Mouse (Mus musculus) frontal cortex, adult 2 months (tissue): Measurements from ENCODE around the gene Olfr441. TPM values are rescaled to one million over a fixed set of nuclear protein-coding genes. Genes with fewer than 3 reads are reported as not detected.
A peak's percentile ranks its signal among the peaks of the same experiment; 100 is the strongest.
"Not testable (repeated sequence)": the region's sequence is repeated elsewhere in the genome, so short reads cannot be mapped to it uniquely, and the experiment has no call there.

Experiments
- DNase-seq, 2 experiments: peaks; one replicate each; pipeline ENCODE4 v3.0.0; 2022; ENCODE audit warnings: low spot score in 1 of 2; ENCODE audit errors: extremely low spot score in 1 of 2
- polyA plus RNA-seq: library from polyadenylated mRNA; depleted of rRNA; stranded (reverse); fragments of >200 nt; gene quantifications from 2 replicates; pipeline ENCODE4 v1.2.3, GENCODE M21; 2012; rRNA removed

The Olfr441 gene
- 0.04 TPM in 1 of 2 replicates, not detected in the other for polyA plus RNA-seq

DNA sequence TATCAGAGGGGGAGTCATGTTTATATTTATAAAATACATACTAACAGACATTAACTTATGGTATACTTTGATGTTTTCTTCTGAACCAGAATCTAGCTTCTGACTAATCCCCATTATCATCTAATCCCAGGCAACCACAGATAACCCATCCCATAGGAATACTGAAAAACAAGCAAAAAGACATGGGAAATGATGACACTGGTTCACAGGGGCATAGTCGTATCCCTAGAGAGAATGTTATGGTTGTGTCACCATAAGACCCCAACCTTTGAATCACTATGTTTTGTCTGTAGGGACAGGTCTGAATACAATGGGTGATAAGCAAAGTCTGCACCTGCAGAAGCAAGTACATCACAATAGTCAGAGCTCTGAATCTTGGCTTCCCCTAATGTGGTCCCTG is at the start of gene Olfr441:
Olfr441 (plus strand) TSS at position 301 of the 400 bp plus-strand sequence.
- not testable (repeated sequence) for DNase-seq

DNA sequence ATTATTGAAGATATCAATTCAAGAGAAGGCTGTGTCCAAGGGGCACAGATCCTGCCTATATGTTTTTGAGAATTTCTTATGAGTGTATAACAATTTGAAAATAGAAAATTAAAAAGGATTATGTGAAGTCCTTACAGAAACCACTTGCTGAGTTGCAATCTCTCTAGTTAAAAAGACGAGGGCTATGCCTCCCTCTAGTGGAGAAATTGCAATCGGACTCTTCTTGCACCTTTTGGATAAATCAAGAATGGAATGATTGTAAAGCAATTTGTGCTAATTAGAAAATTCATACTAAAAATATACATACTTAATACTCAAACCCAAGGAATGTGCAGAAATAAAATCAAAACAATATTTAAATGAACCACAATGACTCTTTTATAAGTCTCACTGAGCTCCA is 27.4 kb upstream of the Olfr441 start:
- DNase-seq: peak in 1 of 2 experiments; percentile 74

DNA sequence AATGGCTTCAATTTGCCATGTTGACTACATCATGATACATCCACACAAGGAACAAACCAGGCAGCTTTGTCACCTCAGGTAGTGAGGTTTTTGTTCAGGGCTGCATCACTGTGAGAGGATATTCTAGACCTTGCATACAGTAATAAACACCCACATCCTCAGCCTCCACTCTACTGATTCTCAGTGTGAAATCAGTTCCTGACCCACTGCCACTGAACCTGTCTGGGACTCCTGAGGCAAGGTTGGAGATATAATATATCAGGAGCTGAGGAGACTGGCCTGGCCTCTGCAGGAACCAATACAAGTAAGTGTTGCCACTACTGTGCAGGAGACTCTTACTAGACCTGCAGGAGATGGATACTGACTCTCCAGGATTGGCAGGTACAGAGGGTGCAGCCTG is 24.8 kb upstream of the Olfr441 start:
- DNase-seq: not testable (repeated sequence)

DNA sequence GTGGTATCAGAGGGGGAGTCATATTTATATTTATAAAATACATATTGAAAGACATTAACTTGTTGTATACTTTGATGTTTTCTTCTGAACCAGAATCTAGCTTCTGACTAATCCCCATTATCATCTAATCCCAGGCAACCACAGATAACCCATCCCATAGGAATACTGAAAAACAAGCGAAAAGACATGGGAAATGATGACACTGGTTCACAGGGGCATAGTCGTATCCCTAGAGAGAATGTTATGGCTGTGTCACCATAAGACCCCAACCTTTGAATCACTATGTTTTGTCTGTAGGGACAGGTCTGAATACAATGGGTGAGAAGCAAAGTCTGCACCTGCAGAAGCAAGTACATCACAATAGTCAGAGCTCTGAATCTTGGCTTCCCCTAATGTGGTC is 40.1 kb downstream of the Olfr441 start, which contains the start of gene Olfr237-ps1:
Olfr237-ps1 (plus strand) TSS at position 301 of the 400 bp plus-strand sequence.
- DNase-seq: not testable (repeated sequence)

DNA sequence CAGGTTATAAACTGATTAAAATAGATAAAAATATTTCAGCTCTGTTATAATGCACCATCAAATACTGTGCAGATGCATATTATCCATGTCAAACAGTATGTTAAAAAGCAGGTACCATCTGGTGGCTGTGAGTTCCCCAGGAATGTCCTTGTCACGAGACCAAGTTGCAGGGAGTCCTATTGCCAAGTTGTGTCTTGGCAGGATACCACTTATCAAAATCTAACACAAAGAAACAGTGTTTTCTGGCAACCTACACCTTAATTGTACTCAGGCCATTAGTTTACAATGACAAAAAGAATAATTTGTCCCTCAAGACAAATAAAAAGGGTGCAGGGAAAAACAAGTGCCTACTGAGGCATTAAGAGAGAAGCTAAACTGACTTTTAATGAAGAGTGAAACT is 53.3 kb downstream of the Olfr441 start:
- no peak for DNase-seq

DNA sequence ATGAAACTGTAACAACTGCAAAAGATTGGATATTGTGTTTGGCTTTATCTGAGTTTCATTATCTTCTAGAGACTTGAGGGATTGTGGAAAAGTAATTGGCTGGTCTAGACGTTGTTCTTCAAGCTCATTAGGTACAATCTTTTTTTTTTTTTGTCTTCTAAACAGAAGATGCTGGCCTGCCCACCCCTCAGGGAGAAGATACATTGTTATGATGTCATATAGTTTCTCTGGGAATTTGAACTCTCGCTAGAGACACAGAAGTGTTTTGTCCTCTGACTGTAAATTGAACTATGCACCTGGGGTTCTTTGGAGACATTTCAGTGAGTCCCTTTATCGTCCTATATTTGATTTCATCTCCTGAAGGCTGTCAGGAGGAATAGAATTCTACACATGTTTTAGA is 56.8 kb downstream of the Olfr441 start, which contains the start of gene Olfr437:
Olfr437 (plus strand) TSS at position 301 of the 400 bp plus-strand sequence.
- no peak for DNase-seq

DNA sequence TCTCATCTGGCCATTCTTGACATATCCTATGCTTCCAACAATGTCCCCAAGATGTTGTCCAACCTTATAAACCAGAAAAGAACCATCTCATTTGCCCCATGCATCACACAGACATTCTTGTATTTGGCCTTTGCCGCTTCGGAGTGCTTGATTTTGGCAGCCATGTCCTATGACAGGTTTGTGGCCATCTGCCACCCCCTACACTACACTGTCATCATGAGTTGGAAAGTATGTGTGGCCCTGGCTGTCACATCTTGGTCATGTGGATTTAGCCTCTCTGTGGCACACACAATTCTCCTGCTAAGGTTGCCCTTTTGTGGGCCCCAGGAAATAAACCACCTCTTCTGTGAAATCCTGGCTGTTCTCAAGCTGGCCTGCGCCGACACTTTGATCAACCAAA is 61.1 kb downstream of the Olfr441 start:
- no peak for DNase-seq

Other genes starting within 250 kb of the Olfr441 start
- gene Olfr448, start 215.9 kb upstream of the Olfr441 start, polyA plus RNA-seq: not detected in 2 replicates
- gene Olfr447, start 197.5 kb upstream of the Olfr441 start, polyA plus RNA-seq: not detected in 2 replicates
- not detected in 2 replicates for gene Olfr446, start 185.0 kb upstream of the Olfr441 start, polyA plus RNA-seq
- gene Olfr444, start 157.3 kb upstream of the Olfr441 start, polyA plus RNA-seq: not detected in 2 replicates
- gene Olfr237-ps1, start 40.2 kb downstream of the Olfr441 start, polyA plus RNA-seq: 0.04 TPM in 1 of 2 replicates, not detected in the other
- gene Olfr437, start 56.9 kb downstream of the Olfr441 start, polyA plus RNA-seq: not detected in 2 replicates
- gene Olfr13, start 65.8 kb downstream of the Olfr441 start, polyA plus RNA-seq: 0.02 TPM in 1 of 2 replicates, not detected in the other
- gene Olfr435, start 90.8 kb downstream of the Olfr441 start, polyA plus RNA-seq: not detected in 2 replicates
- gene Olfr434, start 106.7 kb downstream of the Olfr441 start, polyA plus RNA-seq: not detected in 2 replicates
- not detected in 2 replicates for gene Olfr47, start 125.2 kb downstream of the Olfr441 start, polyA plus RNA-seq
- 2.9 and 4.2 TPM in 2 replicates for gene Arhgef5, start 159.2 kb downstream of the Olfr441 start, polyA plus RNA-seq
- gene Nobox, start 203.2 kb downstream of the Olfr441 start, polyA plus RNA-seq: 0.10 TPM in 1 of 2 replicates, not detected in the other